Mouse (Mus musculus) spleen, adult 2 months (tissue): ENCODE data around the gene Rbms3.

Source experiments
- CTCF ChIP-seq: fragments of 200-500 bp; IDR thresholded peaks from 2 replicates; pipeline ENCODE4 v1.5.1; 2011; ENCODE audit warnings: mild to moderate bottlenecking, inconsistent platforms; ENCODE audit not compliant: insufficient read depth, insufficient read length, insufficient replicate concordance; ENCODE audit errors: extremely low read depth
- POLR2A ChIP-seq: fragments of 200-500 bp; IDR thresholded peaks from 2 replicates; pipeline ENCODE4 v1.6.1; 2011; ENCODE audit warnings: low read depth, low read length, inconsistent platforms

- TF ChIP-seq POLR2A, result no peak
- TF ChIP-seq CTCF, result no peak
These were observed 706.6 kb downstream of the Rbms3 start for GRCm38 (mm10) chr9:116923151-116923550.
